ENCODE assay signal across 20 mouse cellular contexts in the genomic region with DNA sequence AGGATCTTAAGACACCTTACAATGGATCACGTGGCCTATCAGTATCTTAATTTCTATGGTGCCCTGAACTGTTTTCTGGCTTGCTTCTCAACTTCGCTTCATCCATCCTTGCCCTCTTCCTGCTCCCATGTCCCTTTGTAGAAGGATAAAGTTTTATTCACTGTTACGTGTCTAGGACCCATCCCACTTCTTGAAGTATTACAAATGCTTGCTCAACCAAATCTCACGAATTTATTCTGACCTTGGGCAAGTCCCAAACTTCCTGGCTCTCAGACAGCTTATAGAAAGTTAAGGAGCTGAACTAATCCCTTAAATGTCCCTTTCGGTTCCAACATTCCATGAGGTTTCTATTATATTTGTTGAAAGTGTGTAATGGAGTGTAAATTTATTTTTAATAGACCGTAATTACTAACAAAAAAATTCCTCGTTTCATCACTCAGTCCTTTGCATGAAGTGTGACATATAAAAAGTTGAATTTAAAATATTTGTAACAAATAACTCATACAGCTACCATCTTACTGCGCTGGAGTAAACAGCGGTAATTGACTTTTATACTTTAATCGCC.
DNase-seq lines count a peak whose midpoint lies in the region; ATAC-seq lines count a peak whose summit lies in the region.
"Had no signal": no experiment of that assay in that cellular context is flagged by ENCODE, and none has a peak within 500 bp of the region (broad histone marks: within the 10 kb centered on the region; RNA-seq: fewer than 3 reads in every experiment).

No protein-coding gene starts in this region.

- H3K9ac ChIP-seq in embryonic facial prominence, embryonic 11.5 days (replicated peaks; ENCODE audit: low read length): no peak overlapping the region
- H3K9ac ChIP-seq in midbrain, embryonic 12.5 days (replicated peaks): no peak overlapping the region
- H3K9ac ChIP-seq: hindbrain, embryonic 13.5 days; limb, embryonic 13.5 days; liver, embryonic 12.5 days had no signal

- WGBS in embryonic facial prominence, embryonic 11.5 days: 66% methylated on average over 10 of the region's 10 CpGs
- WGBS in embryonic facial prominence, embryonic 10.5 days: 66% methylated on average over 10 of the region's 10 CpGs
- 32% methylated on average over 10 of the region's 10 CpGs for WGBS in midbrain, embryonic 12.5 days
- 48% methylated on average over 10 of the region's 10 CpGs for WGBS in midbrain, embryonic 10.5 days

- no peaks in the 10 kb centered on the region for H3K4me1 ChIP-seq in embryonic facial prominence, embryonic 11.5 days (ENCODE audit: control insufficient read depth, insufficient read depth, low read length)
- no peaks in the 10 kb centered on the region for H3K4me1 ChIP-seq in embryonic facial prominence, embryonic 10.5 days
- no peaks in the 10 kb centered on the region for H3K4me1 ChIP-seq in midbrain, embryonic 12.5 days
- peaks cover 9% of the 10 kb centered on the region for H3K4me1 ChIP-seq in midbrain, embryonic 10.5 days
- H3K4me1 ChIP-seq: hindbrain, embryonic 13.5 days; limb, embryonic 13.5 days; liver, embryonic 12.5 days had no signal

- no peak overlapping the region for H3K27ac ChIP-seq in embryonic facial prominence, embryonic 11.5 days (replicated peaks; ENCODE audit: low read depth, low read length)
- H3K27ac ChIP-seq in embryonic facial prominence, embryonic 10.5 days (replicated peaks): no peak overlapping the region
- H3K27ac ChIP-seq in midbrain, embryonic 12.5 days (replicated peaks): no peak overlapping the region
- H3K27ac ChIP-seq in midbrain, embryonic 10.5 days (replicated peaks): no peak overlapping the region
- H3K27ac ChIP-seq: hindbrain, embryonic 13.5 days; limb, embryonic 13.5 days; liver, embryonic 12.5 days had no signal

- H3K9me3 ChIP-seq in embryonic facial prominence, embryonic 11.5 days (replicated peaks; ENCODE audit: control insufficient read depth, low read length): no peaks in the 10 kb centered on the region
- no peaks in the 10 kb centered on the region for H3K9me3 ChIP-seq in embryonic facial prominence, embryonic 10.5 days
- no peaks in the 10 kb centered on the region for H3K9me3 ChIP-seq in midbrain, embryonic 12.5 days
- H3K9me3 ChIP-seq in midbrain, embryonic 10.5 days (replicated peaks): no peaks in the 10 kb centered on the region
- H3K9me3 ChIP-seq: hindbrain, embryonic 13.5 days; limb, embryonic 13.5 days; liver, embryonic 12.5 days had no signal

- peak; percentile 26 for DNase-seq in embryonic facial prominence, embryonic 11.5 days (ENCODE audit: low spot score)
- DNase-seq in embryonic facial prominence, embryonic 10.5 days (ENCODE audit: low spot score): no peak
- no peak for DNase-seq in midbrain, embryonic 10.5 days (ENCODE audit: low spot score)
- DNase-seq in embryo, embryonic 10.5 days (ENCODE audit: low spot score): peak; percentile 18
- DNase-seq in retina, postnatal 1 day: peak; percentile 3
- no peak for DNase-seq in ovary, postnatal 14 days (ENCODE audit: low spot score)
- DNase-seq: adrenal gland, postnatal 25 days; cerebellum, adult 18-20 months; cerebellum, postnatal 14 days; heart, postnatal 36 days; kidney, adult 11 months; kidney, postnatal 4 days; layer of hippocampus, adult 9-11 months; lung, adult 18-20 months; thymus, adult 2 months; thymus, postnatal 4 days had no signal

- ATAC-seq in embryonic facial prominence, embryonic 11.5 days (replicated peaks; ENCODE audit: insufficient number of reproducible peaks, low FRiP score, low TSS enrichment, low read depth): 0 out of 2 replicates have a peak, but pooled peaks have one; percentile 39
- peak; percentile 57; the same call in 1 of the 2 replicates for ATAC-seq in midbrain, embryonic 12.5 days (ENCODE audit: low FRiP score, low read depth)
- ATAC-seq: liver, embryonic 12.5 days had no signal

- H3K4me2 ChIP-seq in embryonic facial prominence, embryonic 11.5 days (ENCODE audit: low read depth, low read length): no peak overlapping the region
- no peak overlapping the region for H3K4me2 ChIP-seq in midbrain, embryonic 12.5 days (replicated peaks)
- H3K4me2 ChIP-seq: hindbrain, embryonic 13.5 days; limb, embryonic 13.5 days; liver, embryonic 12.5 days had no signal

- no peaks in the 10 kb centered on the region for H3K27me3 ChIP-seq in embryonic facial prominence, embryonic 11.5 days (ENCODE audit: control insufficient read depth, insufficient read depth, low read length)
- no peaks in the 10 kb centered on the region for H3K27me3 ChIP-seq in embryonic facial prominence, embryonic 10.5 days (replicated peaks; ENCODE audit: low read depth, poor library complexity, severe bottlenecking)
- peaks cover 12% of the 10 kb centered on the region; the same call in 1 of the 2 replicates for H3K27me3 ChIP-seq in midbrain, embryonic 12.5 days
- peaks cover 28% of the 10 kb centered on the region for H3K27me3 ChIP-seq in midbrain, embryonic 10.5 days (ENCODE audit: low read depth, poor library complexity, severe bottlenecking)
- H3K27me3 ChIP-seq: hindbrain, embryonic 13.5 days; limb, embryonic 13.5 days; liver, embryonic 12.5 days had no signal

- H3K4me3 ChIP-seq in embryonic facial prominence, embryonic 11.5 days (ENCODE audit: low read depth, low read length): no peak overlapping the region
- H3K4me3 ChIP-seq in embryonic facial prominence, embryonic 10.5 days: no peak overlapping the region
- H3K4me3 ChIP-seq in midbrain, embryonic 12.5 days: no peak overlapping the region
- H3K4me3 ChIP-seq in midbrain, embryonic 10.5 days: no peak overlapping the region
- H3K4me3 ChIP-seq: hindbrain, embryonic 13.5 days; limb, embryonic 13.5 days; liver, embryonic 12.5 days had no signal

- no peaks in the 10 kb centered on the region for H3K36me3 ChIP-seq in embryonic facial prominence, embryonic 11.5 days (replicated peaks; ENCODE audit: control insufficient read depth, insufficient read depth, low read depth, low read length)
- H3K36me3 ChIP-seq in embryonic facial prominence, embryonic 10.5 days (replicated peaks): no peaks in the 10 kb centered on the region
- no peaks in the 10 kb centered on the region for H3K36me3 ChIP-seq in midbrain, embryonic 12.5 days
- no peaks in the 10 kb centered on the region for H3K36me3 ChIP-seq in midbrain, embryonic 10.5 days
- H3K36me3 ChIP-seq: hindbrain, embryonic 13.5 days; limb, embryonic 13.5 days; liver, embryonic 12.5 days had no signal

Comparison
In these comparisons a context has a peak if more than half of its experiments do, and no peak if none do; other contexts are left out.
1. DNase-seq: peak in embryonic facial prominence, embryonic 11.5 days (single experiment), embryo, embryonic 10.5 days (single experiment) and retina, postnatal 1 day (single experiment); none in embryonic facial prominence, embryonic 10.5 days (single experiment), midbrain, embryonic 10.5 days (single experiment) and ovary, postnatal 14 days (single experiment).